Mouse (Mus musculus): Measurements from ENCODE around the gene Fars2. TPM values are rescaled to one million over a fixed set of nuclear protein-coding genes. Genes with fewer than 3 reads are reported as not detected.

Fars2 gene
- polyA plus RNA-seq, 1 experiment from 2014 or later = 32.5 TPM

DNA sequence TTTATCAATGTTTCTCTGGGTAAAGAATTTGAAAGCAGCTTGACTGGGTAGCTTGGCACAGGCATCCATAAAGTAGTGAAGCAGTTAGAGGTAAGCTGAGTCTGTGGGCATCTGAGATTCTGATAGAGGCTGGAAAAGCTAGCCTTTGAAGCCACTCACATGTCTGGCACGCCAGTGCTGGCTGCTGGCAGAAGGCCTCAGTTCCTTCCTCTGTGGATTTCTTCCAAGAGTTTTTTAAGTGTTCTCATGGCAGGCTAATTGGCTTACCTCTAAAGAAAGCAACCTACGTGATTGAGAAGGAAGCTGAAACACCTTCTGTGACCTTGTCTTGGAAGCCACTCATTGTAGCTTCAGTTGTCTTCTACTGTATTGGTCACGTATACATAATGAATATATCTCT lies 600.2 kb downstream of the Fars2 start:
- Histone ChIP-seq H3K36me3 (ENCODE audit: control insufficient read depth, insufficient read depth, low read length) (no peaks in the 10 kb centered on the region), H3K27ac (replicated peaks; ENCODE audit: low read depth, low read length) (no peak overlapping the region), H3K4me3 (ENCODE audit: low read depth, low read length) (no peak overlapping the region), H3K9me3 (ENCODE audit: control insufficient read depth, low read length) (no peaks in the 10 kb centered on the region), H3K27me3 (replicated peaks; ENCODE audit: control insufficient read depth, insufficient read depth, low read length) (peaks cover 19% of the 10 kb centered on the region), H3K9ac (ENCODE audit: low read depth, low read length) (no peak overlapping the region), H3K4me1 (ENCODE audit: control insufficient read depth, insufficient read depth, low read length) (no peaks in the 10 kb centered on the region), H3K4me2 (ENCODE audit: low read depth, low read length) (no peak overlapping the region)
- ATAC-seq (ENCODE audit: low read depth) (no peak), DNase-seq (ENCODE audit: low spot score) (no peak)
- 60% methylated on average over 3 of the region's 3 CpGs for WGBS

DNA sequence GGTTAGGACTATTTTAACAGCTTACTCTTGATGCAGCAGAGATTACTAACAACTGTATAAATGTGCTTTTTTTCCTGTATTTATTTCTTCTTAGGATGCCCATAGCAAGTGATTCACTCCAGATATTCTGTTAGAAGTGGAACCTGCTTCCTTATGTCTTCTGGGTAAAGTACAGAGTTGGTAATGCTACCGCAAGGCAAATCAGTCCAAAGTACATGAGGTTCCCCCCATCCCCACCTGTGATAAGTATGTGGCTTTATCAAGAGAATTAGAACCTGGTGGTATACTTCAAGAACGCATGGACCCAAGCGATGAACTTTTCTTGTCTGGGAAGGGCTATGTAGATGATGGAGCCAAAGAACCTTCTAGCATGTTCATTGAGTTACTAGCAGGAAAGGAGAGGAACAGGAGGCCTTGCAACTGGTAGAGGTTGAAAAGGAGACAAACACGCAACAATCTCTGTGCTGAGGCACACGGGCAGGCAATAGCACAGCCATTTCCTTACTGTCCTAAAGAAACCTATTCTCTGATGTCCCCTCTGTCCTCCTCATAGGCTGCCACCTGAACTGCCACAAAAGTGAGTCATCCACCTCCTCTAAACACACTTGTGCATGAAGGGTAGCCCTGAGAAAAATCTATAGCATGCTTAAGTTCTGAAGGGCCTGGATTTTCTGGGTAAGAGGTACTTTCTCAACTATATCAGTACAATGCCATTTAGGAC lies 603.2 kb downstream of the Fars2 start:
- no peaks in the 10 kb centered on the region for H3K36me3 ChIP-seq (ENCODE audit: control insufficient read depth, insufficient read depth, low read length)
- H3K4me3 ChIP-seq (ENCODE audit: low read depth, low read length) = no peak overlapping the region
- no peak overlapping the region for H3K4me2 ChIP-seq (ENCODE audit: low read depth, low read length)
- H3K4me1 ChIP-seq (ENCODE audit: control insufficient read depth, insufficient read depth, low read length) = peaks cover 5% of the 10 kb centered on the region
- H3K27ac ChIP-seq (replicated peaks; ENCODE audit: low read depth, low read length) = no peak overlapping the region
- peaks cover 50% of the 10 kb centered on the region for H3K27me3 ChIP-seq (replicated peaks; ENCODE audit: control insufficient read depth, insufficient read depth, low read length)
- whole genome bisulfite sequencing = 90% methylated on average over 5 of the region's 5 CpGs
- no peak for ATAC-seq (ENCODE audit: low read depth)
- H3K9ac ChIP-seq (ENCODE audit: low read depth, low read length) = no peak overlapping the region
- DNase-seq (ENCODE audit: low spot score) = no peak
- H3K9me3 ChIP-seq (ENCODE audit: control insufficient read depth, low read length) = no peaks in the 10 kb centered on the region

DNA sequence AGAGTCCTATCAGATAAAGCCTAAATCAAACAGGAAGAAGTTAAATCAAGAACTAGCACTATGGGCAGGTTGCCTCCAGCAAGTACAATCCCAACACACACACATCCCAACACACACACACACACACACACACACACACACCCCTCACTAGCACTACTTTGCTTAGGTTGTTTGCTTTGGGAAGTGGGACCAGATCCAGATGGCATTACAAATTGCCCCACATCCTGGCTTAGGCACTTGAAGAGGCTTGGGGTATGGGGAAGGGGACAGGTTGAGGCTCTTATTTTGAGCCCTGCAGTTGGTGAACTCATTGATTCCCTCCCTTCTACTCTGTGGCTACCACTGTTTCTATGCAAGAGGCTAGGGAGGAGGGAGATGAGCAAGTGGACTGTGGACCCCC lies 605.1 kb downstream of the Fars2 start:
- no peak overlapping the region for H3K27ac ChIP-seq (replicated peaks; ENCODE audit: low read depth, low read length)
- H3K4me1 ChIP-seq (ENCODE audit: control insufficient read depth, insufficient read depth, low read length) = peaks cover 13% of the 10 kb centered on the region
- no peak for ATAC-seq (ENCODE audit: low read depth)
- H3K9ac ChIP-seq (ENCODE audit: low read depth, low read length) = no peak overlapping the region
- H3K9me3 ChIP-seq (ENCODE audit: control insufficient read depth, low read length) = no peaks in the 10 kb centered on the region
- H3K4me2 ChIP-seq (ENCODE audit: low read depth, low read length) = no peak overlapping the region
- H3K27me3 ChIP-seq (replicated peaks; ENCODE audit: control insufficient read depth, insufficient read depth, low read length) = peaks cover 68% of the 10 kb centered on the region
- no peak for DNase-seq (ENCODE audit: low spot score)
- no peaks in the 10 kb centered on the region for H3K36me3 ChIP-seq (ENCODE audit: control insufficient read depth, insufficient read depth, low read length)
- no peak overlapping the region for H3K4me3 ChIP-seq (ENCODE audit: low read depth, low read length)

DNA sequence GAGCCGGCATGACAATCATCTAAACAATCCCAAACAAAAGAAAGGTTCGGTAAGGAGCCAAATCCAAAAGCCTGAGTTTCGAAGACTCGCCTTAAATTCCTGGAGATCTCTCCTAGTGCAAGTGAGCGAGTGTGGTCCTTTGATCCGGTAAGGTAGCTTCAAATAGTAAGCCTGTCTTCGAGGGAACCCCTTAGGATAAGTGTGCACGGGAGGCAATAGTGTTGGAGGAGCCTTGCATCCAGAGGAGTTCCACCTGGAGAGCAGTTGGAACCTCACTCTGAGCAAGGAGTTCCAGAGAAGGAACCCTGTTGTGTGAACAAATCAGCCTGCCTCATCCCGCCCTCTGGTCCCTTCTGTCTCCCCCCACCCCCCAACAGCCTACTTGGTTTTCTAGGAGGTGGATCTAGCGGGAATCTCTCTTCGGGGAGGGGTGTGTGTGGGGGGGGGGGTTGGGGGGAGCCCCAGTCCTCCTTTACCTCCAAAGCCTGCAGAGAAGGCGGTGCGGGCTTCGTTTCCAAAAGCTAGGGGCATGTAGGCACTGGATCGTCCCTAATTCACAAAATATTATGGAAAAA lies 606.6 kb downstream of the Fars2 start:
- Histone ChIP-seq H3K4me2 (ENCODE audit: low read depth, low read length) (peak overlapping the region; percentile 51; the same call in 1 of the 2 replicates), H3K9me3 (ENCODE audit: control insufficient read depth, low read length) (no peaks in the 10 kb centered on the region), H3K27ac (replicated peaks; ENCODE audit: low read depth, low read length) (no peak overlapping the region), H3K9ac (ENCODE audit: low read depth, low read length) (no peak overlapping the region), H3K4me3 (ENCODE audit: low read depth, low read length) (peak overlapping the region; percentile 29), H3K4me1 (ENCODE audit: control insufficient read depth, insufficient read depth, low read length) (peaks cover 16% of the 10 kb centered on the region), H3K36me3 (ENCODE audit: control insufficient read depth, insufficient read depth, low read length) (no peaks in the 10 kb centered on the region), H3K27me3 (replicated peaks; ENCODE audit: control insufficient read depth, insufficient read depth, low read length) (peaks cover 80% of the 10 kb centered on the region)
- 3% methylated on average over 15 of the region's 15 CpGs for WGBS
- ATAC-seq (ENCODE audit: low read depth) (no peak), DNase-seq (ENCODE audit: low spot score) (no peak)

DNA sequence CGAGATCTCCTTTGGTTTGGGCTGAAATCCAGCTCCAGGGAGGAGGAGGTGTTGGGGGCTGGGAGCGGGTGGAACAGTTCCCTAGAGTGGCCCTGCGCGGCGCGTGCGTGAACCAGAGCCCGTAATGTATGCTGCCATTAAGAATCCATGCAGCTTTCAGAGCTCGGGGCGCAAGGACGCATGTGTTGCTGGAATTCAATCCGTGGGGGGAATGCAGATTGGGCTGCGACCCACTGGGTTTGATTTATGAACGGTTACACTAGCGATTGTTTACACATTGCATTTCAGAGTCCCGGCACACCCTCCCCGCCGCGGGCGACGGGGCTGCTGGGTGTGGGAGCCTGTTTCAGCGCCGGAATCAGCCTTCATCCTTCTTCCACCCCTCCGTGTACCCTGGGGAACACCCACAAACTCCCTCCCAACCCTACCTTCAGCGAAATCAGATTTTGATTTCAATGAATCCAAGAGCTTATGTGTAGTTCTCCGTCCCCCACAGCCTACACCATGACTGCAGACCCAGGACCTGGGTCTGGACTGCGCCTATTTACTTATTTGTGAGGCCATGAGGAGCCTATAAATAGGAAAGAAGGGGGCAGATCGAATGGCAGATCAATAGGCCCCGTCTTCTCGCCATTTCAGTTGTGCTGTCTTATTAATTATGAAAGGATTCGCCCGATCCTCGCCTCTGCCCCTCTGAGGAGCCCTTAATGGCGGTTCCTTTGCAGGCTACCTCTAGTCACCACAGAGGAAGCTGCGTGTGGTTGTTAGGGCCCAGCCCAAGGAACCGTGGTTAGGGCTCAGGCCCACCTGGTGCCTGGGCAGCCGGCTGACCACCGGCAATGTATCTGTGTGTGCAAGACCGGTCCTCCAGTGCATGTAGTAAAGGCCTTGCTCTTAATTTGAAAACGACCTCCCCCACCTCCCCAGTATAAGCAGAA lies 607.6 kb downstream of the Fars2 start:
- peaks cover 16% of the 10 kb centered on the region for H3K4me1 ChIP-seq (ENCODE audit: control insufficient read depth, insufficient read depth, low read length)
- no peaks in the 10 kb centered on the region for H3K36me3 ChIP-seq (ENCODE audit: control insufficient read depth, insufficient read depth, low read length)
- H3K4me3 ChIP-seq (ENCODE audit: low read depth, low read length) = peak overlapping the region; percentile 29
- 0 out of 2 replicates have a peak overlapping the region, but pooled peaks have one; percentile 15 for H3K9ac ChIP-seq (ENCODE audit: low read depth, low read length)
- DNase-seq (ENCODE audit: low spot score) = peak; percentile 59
- 1% methylated on average over 40 of the region's 40 CpGs for WGBS
- H3K27ac ChIP-seq (replicated peaks; ENCODE audit: low read depth, low read length) = no peak overlapping the region
- no peaks in the 10 kb centered on the region for H3K9me3 ChIP-seq (ENCODE audit: control insufficient read depth, low read length)
- H3K27me3 ChIP-seq (replicated peaks; ENCODE audit: control insufficient read depth, insufficient read depth, low read length) = peaks cover 90% of the 10 kb centered on the region
- peak overlapping the region; percentile 51 for H3K4me2 ChIP-seq (ENCODE audit: low read depth, low read length)
- ATAC-seq (ENCODE audit: low read depth) = peak; percentile 50

DNA sequence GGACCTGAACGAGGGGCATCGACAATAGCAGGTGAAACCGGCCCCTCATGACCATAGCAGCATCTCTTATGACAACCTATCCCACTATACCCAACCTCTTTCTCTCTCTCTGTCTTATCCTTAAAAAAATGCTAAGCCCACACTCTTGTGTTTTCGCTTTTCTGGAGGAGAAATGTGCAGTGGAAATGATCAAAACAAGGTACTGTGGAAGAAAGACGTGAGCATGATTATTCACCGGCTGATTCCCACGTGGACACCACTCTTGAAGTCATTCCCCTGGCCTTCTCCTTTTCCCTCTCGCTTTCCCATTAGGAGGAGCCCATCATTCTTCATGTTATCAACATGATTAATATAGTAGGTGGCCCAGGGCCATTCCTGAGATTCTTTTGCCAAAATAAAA lies 608.7 kb downstream of the Fars2 start:
- no peaks in the 10 kb centered on the region for H3K36me3 ChIP-seq (ENCODE audit: control insufficient read depth, insufficient read depth, low read length)
- H3K4me2 ChIP-seq (ENCODE audit: low read depth, low read length) = no peak overlapping the region
- no peak overlapping the region for H3K4me3 ChIP-seq (ENCODE audit: low read depth, low read length)
- DNase-seq (ENCODE audit: low spot score) (no peak), ATAC-seq (ENCODE audit: low read depth) (no peak)
- no peak overlapping the region for H3K9ac ChIP-seq (ENCODE audit: low read depth, low read length)
- peaks cover 16% of the 10 kb centered on the region for H3K4me1 ChIP-seq (ENCODE audit: control insufficient read depth, insufficient read depth, low read length)
- no peaks in the 10 kb centered on the region for H3K9me3 ChIP-seq (ENCODE audit: control insufficient read depth, low read length)
- WGBS = 4% methylated on average over 8 of the region's 8 CpGs
- peaks cover 95% of the 10 kb centered on the region for H3K27me3 ChIP-seq (replicated peaks; ENCODE audit: control insufficient read depth, insufficient read depth, low read length)
- H3K27ac ChIP-seq (replicated peaks; ENCODE audit: low read depth, low read length) = no peak overlapping the region

DNA sequence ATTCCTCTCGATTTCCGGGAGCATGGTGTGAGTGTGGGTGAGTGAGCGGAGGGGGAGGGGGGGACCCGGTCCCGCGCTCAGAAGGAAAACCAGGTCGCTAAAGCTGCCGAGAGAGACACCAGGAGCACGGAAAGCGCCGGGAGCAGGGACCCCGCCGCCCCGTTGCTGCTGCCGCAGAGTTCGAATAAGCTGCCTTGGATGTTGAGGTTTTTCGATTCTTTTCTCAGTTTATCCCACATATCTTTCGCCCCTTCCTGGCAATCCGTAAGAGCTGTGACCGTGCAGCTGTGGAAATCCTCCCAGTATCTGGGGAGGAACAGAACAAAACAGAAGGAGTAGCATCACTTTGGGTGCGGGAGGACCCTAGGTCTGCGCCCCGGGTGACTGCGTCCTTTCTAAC lies 609.3 kb downstream of the Fars2 start:
- Histone ChIP-seq H3K9ac (ENCODE audit: low read depth, low read length) (0 out of 2 replicates have a peak overlapping the region, but pooled peaks have one; percentile 42), H3K27me3 (replicated peaks; ENCODE audit: control insufficient read depth, insufficient read depth, low read length) (peaks cover 95% of the 10 kb centered on the region), H3K4me1 (ENCODE audit: control insufficient read depth, insufficient read depth, low read length) (peaks cover 16% of the 10 kb centered on the region), H3K27ac (replicated peaks; ENCODE audit: low read depth, low read length) (no peak overlapping the region), H3K36me3 (ENCODE audit: control insufficient read depth, insufficient read depth, low read length) (no peaks in the 10 kb centered on the region), H3K9me3 (ENCODE audit: control insufficient read depth, low read length) (no peaks in the 10 kb centered on the region), H3K4me2 (ENCODE audit: low read depth, low read length) (peak overlapping the region; percentile 53), H3K4me3 (ENCODE audit: low read depth, low read length) (peak overlapping the region; percentile 31)
- under 1% methylated on average over 24 of the region's 24 CpGs for WGBS
- ATAC-seq (ENCODE audit: low read depth) = no peak
- no peak for DNase-seq (ENCODE audit: low spot score)

DNA sequence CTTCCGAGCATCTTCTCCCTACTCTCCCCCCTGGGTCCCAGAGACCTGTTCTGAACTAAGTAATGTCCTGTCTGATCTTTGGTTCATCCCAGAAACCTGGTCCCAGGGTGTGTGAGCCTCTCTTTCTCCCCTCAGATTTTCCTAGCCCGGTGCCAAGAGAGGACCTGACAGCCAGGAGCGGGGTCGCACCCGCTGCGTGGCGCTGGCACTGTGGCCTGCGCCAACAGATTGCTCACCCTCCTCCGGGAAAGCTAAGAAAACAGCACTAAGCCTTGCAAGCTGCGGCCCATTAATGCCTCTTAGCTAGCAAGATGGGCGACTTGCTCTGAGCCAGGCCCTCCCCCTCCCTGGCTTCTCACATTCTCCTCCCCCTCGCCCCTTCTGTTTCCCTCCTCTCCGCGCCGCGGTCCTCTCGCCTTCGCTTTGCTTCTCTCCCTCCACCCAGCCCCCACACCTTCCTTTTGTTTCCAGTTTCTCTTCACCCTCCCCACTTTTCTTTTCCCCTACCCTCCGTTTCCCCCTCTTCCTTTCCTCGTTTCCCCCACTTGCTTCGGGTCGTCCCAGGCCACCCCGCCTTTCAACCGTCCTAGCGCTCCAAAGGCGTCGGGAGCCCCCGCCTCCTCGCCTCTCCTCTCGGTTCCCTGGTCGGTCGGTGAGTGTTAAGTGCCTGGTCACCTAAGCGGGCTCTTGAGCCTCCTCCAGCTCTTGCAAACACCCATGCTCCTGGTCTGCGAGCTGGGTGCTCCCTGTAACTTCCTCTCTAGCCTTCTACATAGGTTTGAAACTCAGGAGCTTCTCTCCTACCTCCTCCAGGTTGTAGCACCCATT lies 610.0 kb downstream of the Fars2 start:
- Histone ChIP-seq H3K27me3 (replicated peaks; ENCODE audit: control insufficient read depth, insufficient read depth, low read length) (peaks cover 95% of the 10 kb centered on the region), H3K4me2 (ENCODE audit: low read depth, low read length) (peak overlapping the region; percentile 53), H3K9ac (ENCODE audit: low read depth, low read length) (peak overlapping the region; percentile 42), H3K4me1 (ENCODE audit: control insufficient read depth, insufficient read depth, low read length) (peaks cover 19% of the 10 kb centered on the region), H3K27ac (replicated peaks; ENCODE audit: low read depth, low read length) (no peak overlapping the region; the same call in 1 of the 2 replicates), H3K4me3 (ENCODE audit: low read depth, low read length) (peak overlapping the region; percentile 31), H3K9me3 (ENCODE audit: control insufficient read depth, low read length) (no peaks in the 10 kb centered on the region), H3K36me3 (ENCODE audit: control insufficient read depth, insufficient read depth, low read length) (no peaks in the 10 kb centered on the region)
- under 1% methylated on average over 33 of the region's 34 CpGs for WGBS
- ATAC-seq (ENCODE audit: low read depth) = peak; percentile 20; the same call in 1 of the 2 replicates
- peak; percentile 64 for DNase-seq (ENCODE audit: low spot score)

All from embryonic facial prominence, embryonic 14.5 days (tissue).